Mouse (Mus musculus): ENCODE results near the gene Sptlc3.
A peak's percentile ranks its signal among the peaks of the same experiment; 100 is the strongest.

Gene Sptlc3

GRCm38 (mm10) chr2:139637861-139638260, 144.1 kb downstream of the Sptlc3 start:
- no peak for DNase-seq (ENCODE audit: low read depth, low spot score)

- DNase-seq (ENCODE audit: low read depth, low spot score): no peak
Measured at GRCm38 (mm10) chr2:139641757-139642385, 148.2 kb downstream of the Sptlc3 start.

DNA sequence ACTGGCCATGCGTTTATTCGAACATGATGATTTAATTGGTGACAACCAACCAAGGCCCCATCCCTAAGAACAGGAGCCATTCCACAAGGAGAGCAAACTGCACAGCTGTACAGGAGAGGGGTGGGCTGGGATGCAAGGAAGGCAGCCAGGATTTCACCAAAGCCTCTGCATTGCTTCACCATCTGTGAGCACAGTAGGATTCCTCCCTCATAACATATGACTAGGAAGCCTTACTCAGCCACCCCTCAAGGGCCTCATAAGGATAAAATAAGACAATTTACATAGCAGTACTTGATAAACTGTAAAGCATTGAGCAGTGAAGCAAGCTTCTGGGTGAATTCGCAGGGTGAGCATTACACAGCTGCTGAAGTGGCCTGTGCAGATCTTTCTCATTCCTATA, 155.8 kb downstream of the Sptlc3 start:
- DNase-seq (ENCODE audit: low read depth, low spot score): no peak

DNA sequence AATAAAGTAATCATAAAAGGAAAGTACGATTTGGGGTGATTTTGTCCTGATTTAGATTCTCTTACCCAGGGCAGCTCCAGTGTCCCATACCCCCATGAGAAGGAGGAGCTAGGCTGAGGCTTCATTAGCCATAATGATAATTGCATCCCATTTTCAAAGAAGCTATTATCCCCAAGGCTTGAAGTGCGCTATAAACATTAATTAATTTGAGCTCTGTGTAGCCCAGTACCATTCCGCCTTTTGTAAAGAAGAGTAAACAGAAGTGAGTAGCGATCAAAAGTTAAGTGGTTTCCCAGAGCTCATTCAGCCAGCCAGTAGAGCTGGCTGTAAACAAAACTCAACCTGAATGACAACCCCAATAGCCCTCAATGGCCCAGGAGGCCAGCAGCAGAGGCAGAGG, 163.0 kb downstream of the Sptlc3 start:
- no peak for DNase-seq (ENCODE audit: low read depth, low spot score)

GRCm38 (mm10) chr2:139671838-139672237, 178.1 kb downstream of the Sptlc3 start:
- DNase-seq (ENCODE audit: low read depth, low spot score): no peak

- DNase-seq (ENCODE audit: low read depth, low spot score): no peak
Measured at GRCm38 (mm10) chr2:139672371-139672770, 178.7 kb downstream of the Sptlc3 start.

DNA sequence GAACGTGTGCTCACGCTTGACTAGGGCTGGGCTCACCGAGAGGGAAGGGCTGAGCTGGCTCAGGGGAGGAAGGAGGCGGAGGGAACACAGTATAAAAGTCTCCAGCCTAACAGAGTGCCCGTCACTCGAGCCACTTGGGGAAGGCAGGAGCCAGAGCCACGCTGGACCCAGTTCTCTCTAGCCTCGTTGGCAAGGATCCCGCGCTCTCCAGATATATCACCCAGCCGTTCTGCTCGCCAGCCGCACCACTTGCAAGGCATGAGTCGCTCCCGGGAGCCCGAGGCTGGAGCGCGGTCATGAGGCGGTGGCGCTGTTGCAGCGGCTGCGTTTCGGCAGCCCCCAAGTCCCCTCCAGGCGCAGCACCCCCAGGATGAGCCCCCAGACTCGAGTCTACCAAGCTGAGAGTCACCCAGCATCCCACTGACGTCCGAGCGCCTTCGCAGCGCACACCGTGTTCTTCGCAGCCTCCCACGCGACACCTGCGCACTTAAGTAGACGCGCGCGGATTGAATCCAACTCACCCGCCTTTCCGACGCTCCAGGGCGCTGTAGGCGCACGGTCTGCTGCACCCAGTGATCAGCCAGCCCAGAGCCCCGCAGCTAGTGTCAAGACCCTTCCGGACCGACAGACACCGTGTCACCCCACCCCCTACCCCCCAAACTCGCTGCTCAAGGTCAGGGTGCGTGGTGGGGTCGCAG, 183.5 kb downstream of the Sptlc3 start:
- DNase-seq (ENCODE audit: low read depth, low spot score): peak; percentile 66

GRCm38 (mm10) chr2:139677809-139678274, 184.1 kb downstream of the Sptlc3 start, which contains the start of gene Ism1:
Gene Ism1 (plus strand): TSS chr2:139678178.
- peak; percentile 43 for DNase-seq (ENCODE audit: low read depth, low spot score)

DNA sequence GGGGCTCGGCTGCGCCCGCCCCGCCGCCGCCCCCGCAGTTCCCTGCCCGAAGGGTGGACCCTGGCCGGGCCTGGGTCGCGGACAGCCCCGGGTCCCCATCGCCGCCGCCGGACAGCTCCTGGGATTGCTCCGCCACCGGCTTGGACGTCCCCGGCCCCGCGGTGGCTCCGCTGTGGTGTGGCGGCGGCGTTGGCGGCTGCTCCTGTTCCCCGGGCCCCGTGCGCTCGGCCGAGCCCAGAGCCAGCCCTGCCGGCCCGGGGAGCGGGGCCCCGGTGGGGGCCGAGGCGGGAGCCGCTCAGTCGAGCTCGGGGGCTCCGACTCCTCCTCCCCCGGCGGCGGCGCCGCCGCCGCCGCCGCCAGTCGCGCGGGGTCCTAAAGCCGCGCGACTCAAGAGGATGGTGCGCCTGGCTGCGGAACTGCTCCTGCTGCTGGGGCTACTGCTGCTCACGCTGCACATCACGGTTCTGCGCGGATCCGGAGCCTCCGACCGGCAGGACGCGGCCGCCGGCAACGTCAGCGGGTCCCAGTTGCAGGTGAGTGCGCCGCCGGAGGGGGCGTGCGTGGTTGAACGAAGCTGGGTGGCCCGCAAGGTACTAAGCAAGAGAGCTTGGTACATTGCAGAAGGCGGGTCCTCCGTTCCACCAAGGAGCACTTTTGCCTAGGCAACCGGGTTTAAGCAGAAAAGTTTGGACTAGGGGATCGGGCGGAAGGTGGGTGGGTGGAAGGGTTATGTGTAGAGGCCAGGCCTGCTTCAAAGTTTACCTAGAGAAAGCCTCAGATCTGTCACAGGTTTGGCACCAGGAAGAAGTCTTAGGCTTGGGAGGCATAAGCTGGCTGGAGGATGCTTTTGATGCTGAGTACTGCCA, 184.8 kb downstream of the Sptlc3 start:
- DNase-seq (ENCODE audit: low read depth, low spot score): peak; percentile 73

DNA sequence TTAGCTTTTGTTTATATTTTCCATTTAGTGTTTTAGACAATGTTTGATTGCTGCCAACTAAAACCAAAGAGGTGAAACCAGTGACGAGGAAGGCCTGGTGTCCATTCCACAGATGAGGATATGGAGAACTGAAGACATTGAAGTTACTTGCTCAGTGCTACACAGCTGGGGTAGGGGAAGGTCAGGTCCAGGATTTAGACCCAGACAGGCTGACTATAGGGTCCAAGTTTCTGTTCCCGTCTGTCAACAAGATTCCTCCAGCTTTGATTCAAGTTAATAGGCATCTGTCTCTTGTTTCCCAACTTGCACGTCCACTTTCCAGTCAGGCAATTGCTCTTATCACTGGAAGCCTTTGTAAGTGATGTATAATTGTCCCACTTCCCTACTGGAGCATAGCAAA, 188.8 kb downstream of the Sptlc3 start:
- no peak for DNase-seq (ENCODE audit: low read depth, low spot score)

Measured in forelimb bud, embryonic 11.5 days (tissue).